Mouse (Mus musculus) heart, adult 2 months (tissue): ENCODE measurements around the gene Luc7l. TPM values are rescaled to one million over a fixed set of nuclear protein-coding genes. Genes with fewer than 3 reads are reported as not detected.
"Not testable (repeated sequence)": the region's sequence is repeated elsewhere in the genome, so short reads cannot be mapped to it uniquely, and the experiment has no call there.

Experiments used
- DNase-seq, 2 experiments: peaks; one replicate each; pipeline ENCODE4 v3.0.0; 2021
- H3K27ac ChIP-seq: fragments of 200-600 bp; 2 replicates; pipeline ENCODE4 v1.8.1; 2022
- H3K27me3 ChIP-seq: fragments of 200-500 bp; 2 replicates; pipeline ENCODE4 v1.6.1; 2012; ENCODE audit warnings: mild to moderate bottlenecking, low read length, inconsistent platforms, mixed read lengths; ENCODE audit not compliant: control insufficient read depth, insufficient read depth
- H3K36me3 ChIP-seq: fragments of 200-500 bp; 2 replicates; pipeline ENCODE4 v1.6.1; 2012; ENCODE audit warnings: low read length, inconsistent platforms; ENCODE audit not compliant: control insufficient read depth, insufficient read depth
- H3K4me1 ChIP-seq: fragments of 200-500 bp; 2 replicates; pipeline ENCODE4 v1.6.1; 2011; ENCODE audit warnings: low read length; ENCODE audit not compliant: control insufficient read depth, insufficient read depth
- H3K4me3 ChIP-seq: fragments of 200-600 bp; 2 replicates; pipeline ENCODE4 v1.8.1; 2022
- H3K79me2 ChIP-seq: fragments of 200-500 bp; replicated peaks from 2 replicates; pipeline ENCODE4 v1.6.1; 2012; ENCODE audit warnings: mild to moderate bottlenecking, inconsistent platforms, low read length, moderate library complexity, mixed read lengths; ENCODE audit not compliant: control insufficient read depth, insufficient read depth
- H3K9ac ChIP-seq: fragments of 200-500 bp; 2 replicates; pipeline ENCODE4 v1.6.1; 2012; ENCODE audit warnings: low read depth, mild to moderate bottlenecking, control low read depth, inconsistent platforms, low read length, mixed read lengths
- CTCF ChIP-seq: fragments of 200-600 bp; IDR thresholded peaks from 2 replicates; pipeline ENCODE4 v1.8.1; 2022; ENCODE audit warnings: antibody characterized with exemption, mild to moderate bottlenecking, moderate library complexity
- EP300 ChIP-seq: fragments of 200-500 bp; IDR thresholded peaks from 2 replicates; pipeline ENCODE4 v1.6.1; 2011; ENCODE audit warnings: low read depth, low read length, control low read depth; ENCODE audit not compliant: insufficient read depth
- POLR2A ChIP-seq: fragments of 200-500 bp; IDR thresholded peaks from 2 replicates; pipeline ENCODE4 v1.6.1; 2011; ENCODE audit warnings: mild to moderate bottlenecking, low read depth, low read length, control low read depth; ENCODE audit not compliant: insufficient read depth
- WGBS: fragments of 180-500 bp; shearing (Covaris S2); methylation state at CpG from one replicate; pipeline ENCODE4 v1.1.7; 2018; 5-methylcytosine and 5-hydroxymethylcytosine counted together
- intact Hi-C: fragments of 180-260 bp; cut with DNase I; formaldehyde crosslinking; loops from one replicate; pipeline ENCODE4 v1.15.1; 2025
- polyA plus RNA-seq: library from polyadenylated mRNA; depleted of rRNA; stranded (reverse); fragments of >200 nt; gene quantifications from 2 replicates; pipeline ENCODE4 v1.2.3, GENCODE M21; 2012
- total RNA-seq, 2 experiments: library from RNA; stranded (reverse); gene quantifications; 2 replicates each; pipeline ENCODE4 v1.2.3; 2021

Luc7l gene
- total and polyA plus RNA-seq, 3 experiments, result 13.2 to 16.3 (median 13.6) TPM

DNA sequence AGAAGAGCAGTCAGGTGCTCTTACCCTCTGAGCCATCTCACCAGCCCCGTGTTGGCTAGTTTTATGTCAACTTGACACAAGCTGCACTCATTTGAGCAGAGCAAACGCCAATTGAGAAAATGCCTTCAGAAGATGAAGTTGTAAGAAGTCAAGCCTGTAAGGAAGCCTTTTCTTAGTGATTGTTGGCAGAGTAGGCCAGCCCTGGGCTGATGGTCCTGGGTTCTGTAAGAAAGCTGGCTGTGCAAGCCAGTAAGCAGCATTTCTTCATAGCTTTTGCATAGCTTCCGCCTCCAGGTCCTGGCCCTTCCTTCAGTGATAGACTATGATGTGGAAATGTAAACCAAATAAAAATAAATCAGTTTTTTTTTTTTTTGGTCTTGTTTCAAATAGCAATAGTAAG, 19.9 kb downstream of the Luc7l start:
- H3K36me3 ChIP-seq, result peaks cover 10% of the 10 kb centered on the region
- intact Hi-C loops, result no loop called here

DNA sequence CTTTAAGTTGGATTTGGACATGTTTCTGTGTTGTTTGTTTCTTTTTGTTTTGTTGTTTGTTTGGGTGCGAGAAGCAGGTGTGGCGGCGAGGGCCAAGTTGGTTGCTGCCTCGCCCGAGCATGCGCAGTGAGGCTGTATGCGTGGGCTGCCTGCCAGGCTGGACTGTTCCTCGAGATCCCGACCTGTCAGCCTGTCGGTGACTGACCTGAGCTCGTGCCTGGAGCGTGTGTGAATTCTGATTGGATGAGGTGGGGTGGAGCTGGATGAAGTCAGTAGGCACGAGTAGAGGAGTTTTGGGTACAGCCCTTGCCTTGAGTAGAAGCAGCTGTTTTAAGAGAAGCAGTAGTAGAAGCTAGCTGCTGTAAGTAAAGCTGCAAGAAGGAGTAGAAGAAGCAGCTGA, 23.2 kb downstream of the Luc7l start:
- Histone ChIP-seq H3K4me1 (no peaks in the 10 kb centered on the region), H3K79me2 (0 out of 2 replicates have a peak, but pooled peaks cover 3% of the 10 kb centered on the region), H3K9ac (no peak overlapping the region), H3K4me3 (no peak overlapping the region), H3K36me3 (peaks cover 10% of the 10 kb centered on the region), H3K27me3 (peaks cover 1% of the 10 kb centered on the region; the same call in 1 of the 2 replicates), H3K27ac (no peak overlapping the region)
- WGBS, result 69% methylated on average over 13 of the region's 13 CpGs
- TF ChIP-seq POLR2A (no peak), CTCF (no peak), EP300 (no peak)
- intact Hi-C loops, result no loop called here
- peak in 1 of 2 experiments; percentile 19 for DNase-seq

More for the DNA sequence above, 19.9 kb downstream of the Luc7l start:
- no peak overlapping the region for H3K4me3 ChIP-seq
- H3K79me2 ChIP-seq, result 0 out of 2 replicates have a peak, but pooled peaks cover 3% of the 10 kb centered on the region
- H3K9ac ChIP-seq, result no peak overlapping the region
- no peak for TF ChIP-seq CTCF
- TF ChIP-seq EP300, result no peak
- no peak for TF ChIP-seq POLR2A
- WGBS, result 87% methylated on average over 3 of the region's 3 CpGs
- H3K27me3 ChIP-seq, result peaks cover 1% of the 10 kb centered on the region; the same call in 1 of the 2 replicates
- no peak for DNase-seq
- no peak overlapping the region for H3K27ac ChIP-seq
- no peaks in the 10 kb centered on the region for H3K4me1 ChIP-seq

DNA sequence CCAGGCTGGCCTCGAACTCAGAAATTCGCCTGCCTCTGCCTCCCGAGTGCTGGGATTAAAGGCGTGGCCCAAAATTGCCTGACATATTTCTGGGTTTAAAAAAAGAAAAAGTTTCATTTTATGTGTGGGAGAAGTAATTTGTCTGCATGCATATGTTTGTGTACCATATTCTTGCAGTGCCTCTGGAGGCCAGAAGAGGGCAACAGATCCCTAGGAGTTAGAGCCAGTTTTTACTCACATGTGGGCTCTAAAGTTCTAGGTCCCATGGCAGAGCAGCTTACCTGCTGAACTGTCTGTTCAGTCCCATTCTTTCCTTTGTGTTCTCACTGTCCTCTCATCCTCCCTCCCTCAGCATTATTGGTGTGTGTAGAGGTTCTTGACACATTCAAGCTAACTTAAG, 24.0 kb downstream of the Luc7l start:
- TF ChIP-seq EP300, result no peak
- TF ChIP-seq POLR2A, result no peak
- peak; percentile 81 for TF ChIP-seq CTCF
- H3K9ac ChIP-seq, result no peak overlapping the region
- peak; percentile 14 to 32 for DNase-seq
- peaks cover 7% of the 10 kb centered on the region for H3K36me3 ChIP-seq
- no peaks in the 10 kb centered on the region for H3K4me1 ChIP-seq
- 0 out of 2 replicates have a peak, but pooled peaks cover 3% of the 10 kb centered on the region for H3K79me2 ChIP-seq
- 90% methylated on average over 4 of the region's 4 CpGs for WGBS
- H3K27ac ChIP-seq, result no peak overlapping the region
- peaks cover 1% of the 10 kb centered on the region; the same call in 1 of the 2 replicates for H3K27me3 ChIP-seq
- intact Hi-C loops, result no loop called here
- no peak overlapping the region for H3K4me3 ChIP-seq

DNA sequence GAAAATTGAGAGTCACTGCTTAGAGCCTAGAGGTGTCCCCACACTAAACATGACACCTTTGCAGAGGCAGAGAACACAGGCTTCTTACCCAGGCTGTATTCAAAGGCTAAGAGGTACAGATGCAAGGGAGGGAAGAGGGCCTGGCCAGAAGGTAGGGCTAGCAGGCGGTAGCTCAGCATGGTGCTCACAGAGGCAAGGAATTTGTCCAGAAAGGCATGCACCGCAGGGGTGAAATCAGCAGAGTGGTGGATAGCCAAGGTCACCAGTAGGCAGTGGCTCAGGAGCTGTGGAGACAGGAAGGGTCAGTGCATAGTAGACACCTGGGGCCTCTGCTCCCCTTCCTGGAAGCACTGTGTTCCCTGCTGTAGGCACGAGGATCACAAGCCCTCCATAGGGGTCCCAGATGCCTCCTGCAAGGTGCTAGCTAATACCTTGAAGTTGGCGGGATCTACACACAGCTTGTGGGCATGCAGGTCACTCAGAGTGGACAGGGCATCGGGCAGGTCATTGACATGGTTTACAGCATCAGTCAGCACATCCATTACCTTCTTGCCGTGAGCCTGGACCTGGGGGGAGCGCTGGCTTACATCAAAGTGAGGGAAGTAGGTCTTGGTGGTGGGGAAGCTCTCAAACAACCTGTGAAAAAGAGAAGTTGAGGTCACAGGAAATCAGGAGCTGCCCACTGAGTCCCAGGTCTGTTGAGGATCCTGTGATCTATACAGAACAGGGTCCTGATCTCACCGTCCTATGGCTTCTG, 33.7 kb downstream of the Luc7l start:
- H3K27me3 ChIP-seq, result no peaks in the 10 kb centered on the region
- no peak for DNase-seq
- H3K9ac ChIP-seq, result no peak overlapping the region
- WGBS, result 87% methylated on average over 8 of the region's 8 CpGs
- no peak overlapping the region for H3K27ac ChIP-seq
- intact Hi-C loops, result no loop called here
- H3K4me3 ChIP-seq, result no peak overlapping the region
- no peaks in the 10 kb centered on the region for H3K79me2 ChIP-seq
- H3K36me3 ChIP-seq, result no peaks in the 10 kb centered on the region; the same call in 1 of the 2 replicates
- TF ChIP-seq POLR2A (no peak), CTCF (no peak), EP300 (no peak)
- H3K4me1 ChIP-seq, result no peaks in the 10 kb centered on the region

DNA sequence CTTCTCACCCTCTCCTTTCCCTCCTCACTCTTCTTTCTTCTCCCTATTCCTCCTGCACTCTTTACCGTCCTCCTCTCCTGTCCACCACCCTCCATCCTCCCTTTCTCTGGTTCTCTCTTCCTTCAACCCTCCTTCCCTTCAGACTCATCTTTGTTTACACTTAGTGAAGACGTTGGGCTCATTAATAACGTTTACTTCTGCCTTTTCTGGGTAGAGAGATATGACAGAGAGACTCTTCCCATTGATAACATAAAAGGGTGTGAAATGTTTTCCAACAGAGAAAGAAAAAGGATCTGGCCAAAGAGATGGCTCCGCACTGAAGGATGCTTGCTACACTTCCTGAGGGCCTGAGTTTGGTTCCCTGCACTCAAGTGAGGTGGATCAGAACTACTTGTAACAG, 36.8 kb downstream of the Luc7l start:
- TF ChIP-seq CTCF (no peak), POLR2A (no peak), EP300 (no peak)
- intact Hi-C loops, result no loop called here
- H3K36me3 ChIP-seq, result no peaks in the 10 kb centered on the region
- DNase-seq, result no peak
- no peak overlapping the region for H3K9ac ChIP-seq
- no peaks in the 10 kb centered on the region for H3K79me2 ChIP-seq
- H3K4me1 ChIP-seq, result no peaks in the 10 kb centered on the region
- 66% methylated on average over 4 of the region's 4 CpGs for WGBS
- H3K27me3 ChIP-seq, result no peaks in the 10 kb centered on the region
- H3K4me3 ChIP-seq, result no peak overlapping the region
- H3K27ac ChIP-seq, result no peak overlapping the region

DNA sequence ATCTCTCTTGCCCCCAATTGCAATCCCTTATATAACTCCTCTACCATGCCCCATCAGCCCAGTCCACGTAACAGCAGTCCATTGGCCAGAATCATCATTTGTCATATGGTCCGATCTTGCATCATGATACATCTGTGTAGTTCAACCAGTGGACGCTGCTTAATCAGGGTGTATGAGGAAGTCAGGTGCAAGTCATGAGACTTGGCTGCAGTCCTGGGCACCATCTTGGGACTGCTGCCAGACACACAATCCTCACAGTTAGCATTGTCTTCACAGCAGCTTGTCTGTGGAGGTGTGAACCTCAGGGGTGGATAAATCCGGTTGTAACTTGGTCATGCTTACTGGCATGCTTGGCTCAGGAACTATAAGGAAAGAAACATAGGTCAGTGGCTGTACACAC, 45.6 kb downstream of the Luc7l start:
- H3K4me1 ChIP-seq, H3K27me3 ChIP-seq, H3K36me3 ChIP-seq, DNase-seq, intact Hi-C loops, H3K27ac ChIP-seq, H3K9ac ChIP-seq, H3K4me3 ChIP-seq, H3K79me2 ChIP-seq: not testable (repeated sequence)
- WGBS, result 73% methylated on average over 4 of the region's 4 CpGs
